In the genomic region with DNA sequence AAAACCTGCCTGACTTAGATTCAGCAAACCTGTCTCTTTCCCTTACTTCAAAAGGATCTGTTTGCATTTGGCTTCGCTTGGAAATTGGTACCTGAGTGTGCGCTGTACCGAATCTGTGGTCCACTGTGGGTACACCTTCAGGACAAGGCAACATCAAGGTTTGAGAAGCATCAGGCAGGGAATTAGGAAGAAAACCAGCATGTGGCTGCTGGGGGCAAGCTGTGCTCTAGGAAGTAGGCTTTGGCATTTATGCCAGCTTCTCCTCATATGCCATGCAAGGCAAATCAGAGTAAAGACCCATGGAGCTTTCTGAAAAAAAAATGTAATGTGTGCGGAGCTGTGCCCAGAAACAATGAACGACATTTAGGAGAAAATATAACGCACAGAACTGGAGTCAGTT, we compare ENCODE assay signal across 24 mouse cellular contexts.
DNase-seq lines count a peak whose midpoint lies in the region; ATAC-seq and TF ChIP-seq lines count a peak whose summit lies in the region.
"Had no signal": no experiment of that assay in that cellular context is flagged by ENCODE, and none has a peak within 500 bp of the region (broad histone marks: within the 10 kb centered on the region; RNA-seq: fewer than 3 reads in every experiment).

No protein-coding gene starts in this region.

- TF ChIP-seq CTCF in left cerebral cortex, adult 2 months (IDR thresholded peaks at IDR 0.05) = no peak

- ATAC-seq in cerebellum, adult (ENCODE audit: insufficient number of reproducible peaks, low FRiP score, low TSS enrichment) = peak; percentile 52; the same call in 1 of the 2 replicates
- ATAC-seq: activated CD4-positive, CD25-positive, alpha-beta regulatory T cell, adult 4 months; CD4-positive, CD25-positive, alpha-beta regulatory T cell, adult 4 months; forebrain, embryonic 14.5 days; forebrain, embryonic 16.5 days; Patski had no signal

- no peak overlapping the region for H3K27ac ChIP-seq in left cerebral cortex, adult 2 months
- H3K27ac ChIP-seq: embryonic facial prominence, embryonic 13.5 days; embryonic facial prominence, embryonic 15.5 days; forebrain, embryonic 10.5 days; forebrain, embryonic 12.5 days; gastrocnemius, adult 2 months had no signal

- no peak overlapping the region for H3K4me3 ChIP-seq in left cerebral cortex, adult 2 months
- H3K4me3 ChIP-seq: embryonic facial prominence, embryonic 13.5 days; embryonic facial prominence, embryonic 15.5 days; erythroblast, embryonic 14.5 days; forebrain, embryonic 10.5 days; forebrain, embryonic 12.5 days; gastrocnemius, adult 2 months had no signal

- no peak for DNase-seq in cerebellum, adult 9-10 months
- DNase-seq in cerebellum, adult 9-11 months = peak; percentile 2
- DNase-seq in cerebellum, adult 18-20 months = no peak
- DNase-seq in cerebellum, postnatal 14 days = peak; percentile 47 to 71
- no peak for DNase-seq in cerebellum, adult 11-12 months
- DNase-seq in left cerebral cortex, postnatal 4 days = peak; percentile 7
- DNase-seq in left cerebral cortex, adult 2 months (ENCODE audit: extremely low spot score in 1 of 2, low spot score in 2 of 2) = no peak
- DNase-seq: adrenal gland, adult 8-10 months; adrenal gland, postnatal 14 days; adrenal gland, postnatal 36 days; B cell, adult 2 months; embryo, embryonic 11 days; gastrocnemius, adult 2 months had no signal

- intact Hi-C loops in left cerebral cortex, postnatal 4 days (cut with DNase I) = no loop called here
- intact Hi-C loops in left cerebral cortex, adult 2 months (cut with DNase I) = no loop called here

Comparison
In these comparisons a context has a peak if more than half of its experiments do, and no peak if none do; other contexts are left out.
1. DNase-seq: peak in cerebellum, adult 9-11 months (single experiment), cerebellum, postnatal 14 days (2 of 2) and left cerebral cortex, postnatal 4 days (single experiment); none in cerebellum, adult 9-10 months (single experiment), cerebellum, adult 18-20 months (0 of 2), cerebellum, adult 11-12 months (single experiment) and left cerebral cortex, adult 2 months (0 of 2).